Mouse (Mus musculus) MEL (cell line): ENCODE measurements at regions not wholly inside any gene's neighbourhood (a gene's known extent, or its start where the extent isn't known, plus 50 kb on each side); places are given as distances from the start of the nearest gene placed in this dataset.

Experiments used
- DNase-seq: peaks from one replicate; pipeline ENCODE4 v3.0.0; 2011; ENCODE audit warnings: low read depth, low spot score
- H3K27ac ChIP-seq: 2 replicates; pipeline ENCODE4 v1.5.1; 2012; ENCODE audit warnings: low read depth, mild to moderate bottlenecking, control low read depth, low read length, moderate library complexity; ENCODE audit not compliant: control insufficient read depth
- H3K27me3 ChIP-seq, 2 experiments: fragments of 150-350 bp in 1 of 2; sonication (generic) in 1 of 2; 2 replicates each; pipeline ENCODE4 v1.6.1; 2012; ENCODE audit warnings: low read length in 2 of 2, mild to moderate bottlenecking in 2 of 2, improper control_type of control experiment in 1 of 2, moderate library complexity in 1 of 2; ENCODE audit not compliant: insufficient read depth in 2 of 2, control insufficient read depth in 1 of 2
- H3K36me3 ChIP-seq, 2 experiments: 2 replicates each; pipeline ENCODE4 v1.6.1; 2012 to 2014; ENCODE audit warnings: low read length in 2 of 2, improper control_type of control experiment in 1 of 2, inconsistent platforms in 1 of 2, mild to moderate bottlenecking in 1 of 2; ENCODE audit not compliant: insufficient read depth in 2 of 2, control insufficient read depth in 1 of 2
- H3K4me1 ChIP-seq, 2 experiments: fragments of 150-350 bp in 1 of 2; sonication (generic) in 1 of 2; 2 replicates each; pipeline ENCODE4 v1.6.1; 2012; ENCODE audit warnings: low read length in 2 of 2, improper control_type of control experiment in 1 of 2, mild to moderate bottlenecking in 1 of 2; ENCODE audit not compliant: insufficient read depth in 2 of 2, control insufficient read depth in 1 of 2
- H3K4me3 ChIP-seq, 2 experiments: fragments of 150-350 bp in 1 of 2; sonication (generic) in 1 of 2; 2 replicates each; pipeline ENCODE4 v1.5.1; 2012; ENCODE audit warnings: low read depth in 2 of 2, low read length in 2 of 2, mild to moderate bottlenecking in 2 of 2, moderate library complexity in 2 of 2, control low read depth in 1 of 2, improper control_type of control experiment in 1 of 2; ENCODE audit not compliant: control insufficient read depth in 1 of 2, insufficient read depth in 1 of 2
- H3K79me2 ChIP-seq: 2 replicates; pipeline ENCODE4 v1.6.1; 2012; ENCODE audit warnings: mild to moderate bottlenecking, low read length, moderate library complexity; ENCODE audit not compliant: control insufficient read depth, poor library complexity, insufficient read depth
- H3K9ac ChIP-seq: 2 replicates; pipeline ENCODE4 v1.6.1; 2012; ENCODE audit warnings: low read depth, mild to moderate bottlenecking, control low read depth, low read length, moderate library complexity; ENCODE audit not compliant: control insufficient read depth, poor library complexity, severe bottlenecking
- H3K9me3 ChIP-seq: fragments of 150-350 bp; sonication (generic); replicated peaks from 2 replicates; pipeline ENCODE4 v1.6.1; 2012; ENCODE audit warnings: mild to moderate bottlenecking, low read length, improper control_type of control experiment, moderate library complexity; ENCODE audit not compliant: insufficient read depth
- BHLHE40 ChIP-seq: IDR thresholded peaks from 2 replicates; pipeline ENCODE4 v1.6.1; 2012; ENCODE audit warnings: low read depth, mild to moderate bottlenecking, inconsistent platforms, low read length, improper control_type of control experiment, borderline replicate concordance
- CHD2 ChIP-seq: IDR thresholded peaks from 2 replicates; pipeline ENCODE4 v1.6.1; 2011; ENCODE audit warnings: low read length, improper control_type of control experiment
- CTCF ChIP-seq, 3 experiments: IDR thresholded peaks in 2 of 3; conservative IDR thresholded peaks in 1 of 3; 2 replicates each; pipeline ENCODE4 v1.5.1; 2011 to 2012; ENCODE audit warnings: low read length in 3 of 3, low read depth in 2 of 3, mild to moderate bottlenecking in 2 of 3, improper control_type of control experiment in 1 of 3, inconsistent platforms in 1 of 3, mixed read lengths in 1 of 3, moderate library complexity in 1 of 3; ENCODE audit not compliant: control insufficient read depth in 1 of 3, insufficient read depth in 1 of 3, poor library complexity in 1 of 3, severe bottlenecking in 1 of 3
- ELF1 ChIP-seq: IDR thresholded peaks from 2 replicates; pipeline ENCODE4 v1.6.1; 2014; ENCODE audit warnings: low read depth, mild to moderate bottlenecking, inconsistent platforms, low read length, improper control_type of control experiment, moderate library complexity
- EP300 ChIP-seq, 2 experiments: IDR thresholded peaks; 2 replicates each; pipeline ENCODE4 v1.6.1; 2011; ENCODE audit warnings: improper control_type of control experiment in 2 of 2, low read length in 2 of 2, low read depth in 1 of 2, mild to moderate bottlenecking in 1 of 2
- ETS1 ChIP-seq: IDR thresholded peaks from 2 replicates; pipeline ENCODE4 v1.6.1; 2012; ENCODE audit warnings: low read depth, mild to moderate bottlenecking, inconsistent platforms, low read length, improper control_type of control experiment, moderate library complexity
- GATA1 ChIP-seq: IDR thresholded peaks from 2 replicates; pipeline ENCODE4 v1.6.1; 2011; ENCODE audit warnings: low read depth, low read length, improper control_type of control experiment
- JUND ChIP-seq: IDR thresholded peaks from 2 replicates; pipeline ENCODE4 v1.6.1; 2011; ENCODE audit warnings: low read depth, mild to moderate bottlenecking, improper control_type of control experiment, low read length
- MAFK ChIP-seq: IDR thresholded peaks from 2 replicates; pipeline ENCODE4 v1.6.1; 2011; ENCODE audit warnings: low read depth, mild to moderate bottlenecking, low read length, improper control_type of control experiment, borderline replicate concordance
- MAX ChIP-seq: IDR thresholded peaks from 2 replicates; pipeline ENCODE4 v1.6.1; 2011; ENCODE audit warnings: low read length, improper control_type of control experiment
- MXI1 ChIP-seq: IDR thresholded peaks from 2 replicates; pipeline ENCODE4 v1.6.1; 2011; ENCODE audit warnings: mild to moderate bottlenecking, low read depth, low read length, improper control_type of control experiment
- MYB ChIP-seq: IDR thresholded peaks from 2 replicates; pipeline ENCODE4 v1.6.1; 2011; ENCODE audit warnings: mild to moderate bottlenecking, low read depth, low read length, improper control_type of control experiment
- MYC ChIP-seq: IDR thresholded peaks from 2 replicates; pipeline ENCODE4 v1.6.1; 2011; ENCODE audit warnings: low read depth, mild to moderate bottlenecking, low read length, improper control_type of control experiment, moderate library complexity
- NELFE ChIP-seq: IDR thresholded peaks from 2 replicates; pipeline ENCODE4 v1.6.1; 2011; ENCODE audit warnings: low read depth, low read length, improper control_type of control experiment
- NRF1 ChIP-seq: IDR thresholded peaks from 2 replicates; pipeline ENCODE4 v1.6.1; 2014; ENCODE audit warnings: low read depth, mild to moderate bottlenecking, inconsistent platforms, low read length, improper control_type of control experiment, moderate library complexity; ENCODE audit not compliant: poor library complexity, insufficient read depth, severe bottlenecking
- POLR2A ChIP-seq, 2 experiments: IDR thresholded peaks; 2 replicates each; pipeline ENCODE4 v1.6.1; 2011 to 2012; ENCODE audit warnings: low read length in 2 of 2, mild to moderate bottlenecking in 2 of 2, control low read depth in 1 of 2, improper control_type of control experiment in 1 of 2, low read depth in 1 of 2, moderate library complexity in 1 of 2; ENCODE audit not compliant: control insufficient read depth in 1 of 2, insufficient read depth in 1 of 2, poor library complexity in 1 of 2
- RCOR1 ChIP-seq: IDR thresholded peaks from 2 replicates; pipeline ENCODE4 v1.6.1; 2012; ENCODE audit warnings: low read depth, mild to moderate bottlenecking, inconsistent platforms, low read length, improper control_type of control experiment
- SIN3A ChIP-seq: IDR thresholded peaks from 2 replicates; pipeline ENCODE4 v1.6.1; 2012; ENCODE audit warnings: low read length, improper control_type of control experiment, inconsistent platforms
- SMC3 ChIP-seq: IDR thresholded peaks from 2 replicates; pipeline ENCODE4 v1.6.1; 2011; ENCODE audit warnings: low read depth, low read length, improper control_type of control experiment
- TBP ChIP-seq: IDR thresholded peaks from 2 replicates; pipeline ENCODE4 v1.8.0; 2011; ENCODE audit warnings: low read depth, low read length, improper control_type of control experiment
- UBTF ChIP-seq: IDR thresholded peaks from 2 replicates; pipeline ENCODE4 v1.6.1; 2012; ENCODE audit warnings: low read depth, mild to moderate bottlenecking, inconsistent platforms, low read length, improper control_type of control experiment, moderate library complexity, borderline replicate concordance; ENCODE audit not compliant: insufficient read depth
- USF1 ChIP-seq: IDR thresholded peaks from 2 replicates; pipeline ENCODE4 v1.6.1; 2014; ENCODE audit warnings: low read depth, mild to moderate bottlenecking, inconsistent platforms, low read length, improper control_type of control experiment, moderate library complexity
- USF2 ChIP-seq, 2 experiments: IDR thresholded peaks; 2 replicates each; pipeline ENCODE4 v1.6.1; 2011 to 2012; ENCODE audit warnings: improper control_type of control experiment in 2 of 2, low read length in 2 of 2, borderline replicate concordance in 1 of 2, inconsistent platforms in 1 of 2, low read depth in 1 of 2, mild to moderate bottlenecking in 1 of 2; ENCODE audit not compliant: insufficient read depth in 1 of 2
- ZKSCAN1 ChIP-seq: IDR thresholded peaks from 2 replicates; pipeline ENCODE4 v1.6.1; 2012; ENCODE audit warnings: low read depth, mild to moderate bottlenecking, inconsistent platforms, low read length, improper control_type of control experiment, moderate library complexity
- ZMIZ1 ChIP-seq: IDR thresholded peaks from 2 replicates; pipeline ENCODE4 v1.6.1; 2012; ENCODE audit warnings: low read depth, mild to moderate bottlenecking, inconsistent platforms, low read length, improper control_type of control experiment, moderate library complexity
- ZNF384 ChIP-seq: IDR thresholded peaks from 2 replicates; pipeline ENCODE4 v1.6.1; 2012; ENCODE audit warnings: low read depth, mild to moderate bottlenecking, inconsistent platforms, low read length, improper control_type of control experiment

GRCm38 (mm10) chr16:39159725-39160124 lies 267.3 kb downstream of the Igsf11 start:
- TF ChIP-seq CTCF (IDR thresholded peaks at IDR 0.05 in 2 of 3, conservative IDR thresholded peaks at IDR 0.05 in 1 of 3; ENCODE audit: control insufficient read depth in 1 of 3, insufficient read depth in 1 of 3, low read depth in 2 of 3, low read length in 3 of 3, poor library complexity in 1 of 3, severe bottlenecking in 1 of 3) (no peak), MAX (no peak), USF2 (IDR thresholded peaks at IDR 0.05; ENCODE audit: borderline replicate concordance in 1 of 2, insufficient read depth in 1 of 2, low read depth in 1 of 2, low read length in 2 of 2) (no peak), MAFK (no peak), ETS1 (peak; percentile 56; the same call in 1 of the 2 replicates), GATA1 (peak; percentile 48), SMC3 (no peak), ZMIZ1 (no peak), MYC (no peak), SIN3A (no peak), NELFE (no peak), POLR2A (IDR thresholded peaks at IDR 0.05; ENCODE audit: control insufficient read depth in 1 of 2, insufficient read depth in 1 of 2, low read depth in 1 of 2, low read length in 2 of 2, poor library complexity in 1 of 2) (no peak), UBTF (no peak), JUND (no peak), RCOR1 (no peak), ZKSCAN1 (no peak), MYB (no peak), BHLHE40 (no peak), EP300 (IDR thresholded peaks at IDR 0.05; ENCODE audit: low read depth in 1 of 2, low read length in 2 of 2) (peak; percentile 41 to 51; a peak in 2 of 4 replicates), MXI1 (no peak), USF1 (no peak), ELF1 (no peak), CHD2 (no peak), TBP (no peak), ZNF384 (no peak), NRF1 (no peak)
- Histone ChIP-seq H3K27ac (peak overlapping the region; percentile 10; the same call in 1 of the 2 replicates), H3K9ac (no peak overlapping the region), H3K79me2 (no peaks in the 10 kb centered on the region), H3K36me3 (no peaks in the 10 kb centered on the region), H3K27me3 (no peaks in the 10 kb centered on the region), H3K4me1 (peaks cover 3 to 9% of the 10 kb centered on the region in 2 experiments; a peak in 2 of 4 replicates), H3K9me3 (no peaks in the 10 kb centered on the region), H3K4me3 (no peak overlapping the region)
- DNase-seq: peak; percentile 60
